Mouse (Mus musculus) lung, postnatal 0 days (tissue): ENCODE measurements around the gene Gm13287. TPM values are rescaled to one million over a fixed set of nuclear protein-coding genes. Genes with fewer than 3 reads are reported as not detected.
"Not testable (repeated sequence)": the region's sequence is repeated elsewhere in the genome, so short reads cannot be mapped to it uniquely, and the experiment has no call there.

Experiments
- ATAC-seq: fragments of 200-750 bp; cut with Nextera tagmentation; 2 replicates; pipeline ENCODE4 v1.8.0; 2017; ENCODE audit warnings: moderate library complexity
- DNase-seq: peaks from one replicate; pipeline ENCODE4 v3.0.0-alpha.2; 2016; ENCODE audit warnings: low spot score
- H3K27ac ChIP-seq: fragments of 300-500 bp; sonication (generic); 2 replicates; pipeline ENCODE4 v1.5.1; 2014; ENCODE audit warnings: antibody characterized with exemption, mild to moderate bottlenecking, low read length, mixed read lengths
- H3K27me3 ChIP-seq: fragments of 300-500 bp; sonication (generic); replicated peaks from 2 replicates; pipeline ENCODE4 v1.6.1; 2014; ENCODE audit warnings: low read length, mixed read lengths; ENCODE audit not compliant: insufficient read depth
- H3K36me3 ChIP-seq: fragments of 300-500 bp; sonication (generic); 2 replicates; pipeline ENCODE4 v1.6.1; 2014; ENCODE audit warnings: low read length, mixed read lengths; ENCODE audit not compliant: insufficient read depth
- H3K4me1 ChIP-seq: fragments of 300-500 bp; sonication (generic); 2 replicates; pipeline ENCODE4 v1.6.1; 2014; ENCODE audit warnings: antibody characterized with exemption, low read depth, low read length, mixed read lengths; ENCODE audit not compliant: insufficient read depth
- H3K4me2 ChIP-seq: fragments of 300-500 bp; sonication (generic); replicated peaks from 2 replicates; pipeline ENCODE4 v1.6.1; 2014; ENCODE audit warnings: low read depth, mild to moderate bottlenecking, low read length, moderate library complexity, mixed read lengths
- H3K4me3 ChIP-seq: fragments of 300-500 bp; sonication (generic); 2 replicates; pipeline ENCODE4 v1.5.1; 2014; ENCODE audit warnings: low read depth, low read length
- H3K9ac ChIP-seq: fragments of 300-500 bp; sonication (generic); replicated peaks from 2 replicates; pipeline ENCODE4 v1.6.1; 2014; ENCODE audit warnings: low read depth, mild to moderate bottlenecking
- H3K9me3 ChIP-seq: fragments of 300-500 bp; sonication (generic); 2 replicates; pipeline ENCODE4 v1.6.1; 2016; ENCODE audit warnings: low read length, mixed read lengths
- CTCF ChIP-seq: IDR thresholded peaks from 2 replicates; pipeline ENCODE4 v1.5.1; 2016; ENCODE audit warnings: antibody characterized with exemption, mild to moderate bottlenecking
- WGBS: fragments of 180-500 bp; shearing (Covaris S2); extraction: QIAGEN DNeasy Blood & Tissue Kit; methylation state at CpG from one replicate; pipeline ENCODE4 v1.1.7; 2014; 5-methylcytosine and 5-hydroxymethylcytosine counted together
- polyA plus RNA-seq: library from polyadenylated mRNA; unstranded; fragments of >200 nt; fragmentation: Nextera tagmentation; extraction: Ambion mirVana; gene quantifications from 2 replicates; pipeline ENCODE4 v1.2.1, GENCODE M21; 2015

The Gm13287 gene
- polyA plus RNA-seq, 1 experiment from 2014 or later, result not detected

GRCm38 (mm10) chr4:88760431-88760830 is 42.6 kb upstream of the Gm13287 start:
- peak; percentile 93 for DNase-seq

GRCm38 (mm10) chr4:88761776-88762175 is 41.3 kb upstream of the Gm13287 start:
- WGBS, result 72% methylated on average over 6 of the region's 8 CpGs

More at GRCm38 (mm10) chr4:88760431-88760830, 42.6 kb upstream of the Gm13287 start:
- not testable (repeated sequence) for ATAC-seq, H3K27me3 ChIP-seq, H3K36me3 ChIP-seq, H3K9ac ChIP-seq, H3K27ac ChIP-seq, H3K4me1 ChIP-seq, H3K9me3 ChIP-seq, H3K4me2 ChIP-seq
- peak; percentile 74 for TF ChIP-seq CTCF
- 2% methylated on average over 19 of the region's 28 CpGs for WGBS
- peak overlapping the region; percentile 25; the same call in 1 of the 2 replicates for H3K4me3 ChIP-seq

GRCm38 (mm10) chr4:88762341-88762740 is 40.7 kb upstream of the Gm13287 start:
- 50% methylated on average over 8 of the region's 9 CpGs for WGBS
- DNase-seq, H3K9ac ChIP-seq, H3K4me2 ChIP-seq, ATAC-seq, H3K27ac ChIP-seq, H3K9me3 ChIP-seq, H3K4me1 ChIP-seq, H3K4me3 ChIP-seq, H3K27me3 ChIP-seq, H3K36me3 ChIP-seq: not testable (repeated sequence)

More at GRCm38 (mm10) chr4:88761776-88762175, 41.3 kb upstream of the Gm13287 start:
- ATAC-seq, H3K36me3 ChIP-seq, H3K4me2 ChIP-seq, H3K9ac ChIP-seq, H3K4me3 ChIP-seq, DNase-seq, H3K9me3 ChIP-seq, H3K4me1 ChIP-seq, H3K27ac ChIP-seq, H3K27me3 ChIP-seq: not testable (repeated sequence)

GRCm38 (mm10) chr4:88763384-88764018 is 39.6 kb upstream of the Gm13287 start:
- not testable (repeated sequence) for H3K36me3 ChIP-seq, H3K27ac ChIP-seq, H3K9ac ChIP-seq, H3K9me3 ChIP-seq, H3K4me1 ChIP-seq, H3K27me3 ChIP-seq
- peak; percentile 92 for DNase-seq
- Histone ChIP-seq H3K4me3 (peak overlapping the region; percentile 8; the same call in 1 of the 2 replicates), H3K4me2 (0 out of 2 replicates have a peak overlapping the region, but pooled peaks have one; percentile 17)
- 5% methylated on average over 21 of the region's 42 CpGs for WGBS
- TF ChIP-seq CTCF, result peak; percentile 70
- ATAC-seq, result peak; percentile 47; the same call in 1 of the 2 replicates

- H3K27ac ChIP-seq, result not testable (repeated sequence)
- no CpG with 5 or more reads among the region's 32 CpGs for WGBS
Observed at GRCm38 (mm10) chr4:88773534-88773933, 29.5 kb upstream of the Gm13287 start, which contains the start of gene Gm13290. Gene Gm13290 (plus strand): TSS chr4:88773834.

GRCm38 (mm10) chr4:88776622-88777021 is 26.4 kb upstream of the Gm13287 start, which contains the start of gene Gm13289:
Gene Gm13289 (plus strand): TSS chr4:88776922.
- H3K4me2 ChIP-seq, H3K9me3 ChIP-seq, H3K4me1 ChIP-seq, H3K9ac ChIP-seq, DNase-seq, H3K27me3 ChIP-seq, ATAC-seq, H3K36me3 ChIP-seq, H3K4me3 ChIP-seq, H3K27ac ChIP-seq: not testable (repeated sequence)
- WGBS, result no CpG with 5 or more reads among the region's 29 CpGs

More at GRCm38 (mm10) chr4:88773534-88773933, 29.5 kb upstream of the Gm13287 start, which contains the start of gene Gm13290:
- H3K36me3 ChIP-seq, H3K4me3 ChIP-seq, H3K9ac ChIP-seq, DNase-seq, H3K4me1 ChIP-seq, H3K4me2 ChIP-seq, H3K9me3 ChIP-seq, H3K27me3 ChIP-seq, ATAC-seq: not testable (repeated sequence)

- not testable (repeated sequence) for H3K27me3 ChIP-seq, H3K9me3 ChIP-seq, DNase-seq, H3K9ac ChIP-seq, H3K4me1 ChIP-seq, H3K27ac ChIP-seq, H3K4me3 ChIP-seq, H3K36me3 ChIP-seq, H3K4me2 ChIP-seq, ATAC-seq
- WGBS, result no CpG with 5 or more reads among the region's 29 CpGs
Observed at GRCm38 (mm10) chr4:88779550-88779949, 23.5 kb upstream of the Gm13287 start, which contains the start of gene Gm13272. Gene Gm13272 (plus strand): TSS chr4:88779850.

- H3K4me3 ChIP-seq, H3K27ac ChIP-seq, H3K9ac ChIP-seq, DNase-seq, H3K4me2 ChIP-seq, H3K36me3 ChIP-seq, H3K27me3 ChIP-seq, ATAC-seq, H3K9me3 ChIP-seq, H3K4me1 ChIP-seq: not testable (repeated sequence)
- WGBS, result 50% methylated on average over 15 of the region's 18 CpGs
Observed at GRCm38 (mm10) chr4:88780320-88780719, 22.7 kb upstream of the Gm13287 start.

GRCm38 (mm10) chr4:88781831-88782230 is 21.2 kb upstream of the Gm13287 start, which contains the start of gene Ifnz:
Gene Ifnz (plus strand): TSS chr4:88782131.
- not testable (repeated sequence) for H3K27me3 ChIP-seq, DNase-seq, ATAC-seq, H3K9ac ChIP-seq, H3K4me1 ChIP-seq, H3K9me3 ChIP-seq, H3K27ac ChIP-seq, H3K4me3 ChIP-seq, H3K36me3 ChIP-seq
- H3K4me2 ChIP-seq, result 0 out of 2 replicates have a peak within 1 kb of the TSS, but pooled peaks have one; percentile 28
- 14% methylated on average over 3 of the region's 7 CpGs for WGBS
